Mouse (Mus musculus) mesoderm, embryonic 11.5 days (tissue): Measurements from ENCODE around the gene Dnaaf5.
A peak's percentile ranks its signal among the peaks of the same experiment; 100 is the strongest.

ENCODE experiments used
- DNase-seq: peaks from one replicate; pipeline ENCODE4 v3.0.0-alpha.2; 2012; ENCODE audit warnings: low read depth, low spot score

The Dnaaf5 gene

DNA sequence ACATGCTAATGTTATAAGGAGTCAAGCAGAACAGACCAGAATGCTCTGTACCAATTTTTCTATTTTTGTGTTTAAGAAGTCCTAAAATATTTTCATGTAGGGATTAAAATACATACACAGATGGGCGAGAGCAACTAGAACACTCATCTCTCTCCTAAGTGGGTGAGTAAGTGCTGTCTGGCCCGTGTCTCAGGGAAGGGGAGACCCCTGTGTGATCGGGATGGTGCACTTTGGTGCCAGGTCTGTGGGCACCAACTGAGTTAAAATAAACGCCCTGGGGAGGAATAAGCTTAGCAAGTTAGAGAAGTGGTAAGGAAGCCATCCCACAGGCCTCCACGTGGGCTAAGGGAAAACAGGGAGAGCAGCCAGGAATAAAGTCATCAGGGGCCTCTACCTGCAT is 40.9 kb downstream of the Dnaaf5 start:
- no peak for DNase-seq

DNA sequence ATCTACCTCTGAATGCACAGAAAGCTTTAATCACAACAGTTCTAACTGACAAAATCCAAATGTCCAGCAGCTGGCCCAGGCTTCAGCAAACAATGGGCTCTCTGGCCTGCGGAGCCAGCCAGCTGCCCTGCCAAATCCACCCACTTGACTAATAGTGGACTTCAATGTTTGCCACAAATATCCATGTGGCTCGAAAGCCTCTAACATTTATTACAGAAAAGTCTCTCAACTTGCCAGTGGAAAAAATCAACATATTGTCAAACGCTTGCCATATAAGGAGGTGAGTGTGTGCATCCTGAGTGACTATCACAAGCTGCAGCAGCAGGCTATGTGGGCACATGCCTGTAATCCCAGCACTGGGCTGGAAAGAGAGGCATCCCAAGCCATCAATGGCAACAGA is 48.8 kb downstream of the Dnaaf5 start:
- no peak for DNase-seq

DNA sequence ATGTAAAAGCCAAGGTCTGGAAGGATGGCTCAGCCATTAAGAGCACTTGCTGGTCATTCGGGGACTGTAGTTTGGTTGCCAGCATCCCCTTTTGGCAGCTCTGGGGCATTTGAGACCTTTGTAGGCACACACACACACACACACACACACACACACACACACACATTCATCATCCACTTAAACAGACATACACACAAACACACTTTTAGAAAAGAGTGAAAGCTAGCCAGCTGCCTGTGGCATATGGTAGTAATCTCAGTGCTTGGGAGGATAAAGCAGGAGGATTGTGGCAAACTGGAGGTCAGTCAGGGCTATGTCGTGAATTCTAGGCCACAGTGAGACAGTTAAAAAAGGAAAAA is 49.6 kb downstream of the Dnaaf5 start:
- DNase-seq: peak; percentile 32

DNA sequence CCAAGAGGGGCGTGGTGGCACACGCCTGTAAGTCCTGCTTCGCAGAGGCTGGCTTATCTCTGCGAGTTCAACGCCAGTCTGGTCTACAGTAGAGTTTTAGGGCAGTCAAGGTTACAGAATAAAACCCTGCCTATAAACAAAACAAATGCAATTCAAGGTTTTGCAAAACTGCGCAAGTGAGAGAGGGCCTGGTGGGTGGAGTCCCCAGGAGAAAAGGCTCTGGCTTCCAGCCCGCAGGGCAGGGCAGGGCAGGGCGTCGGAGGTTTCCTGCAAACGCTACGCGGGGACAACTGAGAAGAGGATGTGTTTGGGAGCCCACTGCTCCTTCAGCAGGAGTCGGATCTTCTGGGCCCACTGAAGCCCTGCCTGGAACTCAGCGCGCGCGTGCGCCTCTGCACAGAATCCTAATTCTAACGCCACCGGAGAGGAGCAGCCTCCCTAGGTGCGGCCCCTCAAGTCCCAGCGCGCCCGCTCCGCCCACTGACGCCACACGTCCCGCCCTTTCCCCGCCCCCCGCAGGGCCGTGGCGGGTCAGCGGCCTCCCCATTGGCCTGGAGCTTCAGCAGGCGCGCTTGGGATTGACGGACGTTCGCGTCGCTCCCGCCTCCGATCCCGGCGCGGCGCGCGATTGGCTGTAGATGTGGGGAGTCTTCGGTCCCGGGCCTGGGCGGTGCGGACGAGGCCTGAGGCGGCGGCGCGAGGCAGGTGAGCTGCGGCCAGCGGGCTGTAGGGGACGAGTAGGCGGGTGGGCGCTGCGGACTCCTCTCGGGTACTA is 50.2 kb downstream of the Dnaaf5 start, which contains the start of gene Sun1:
Gene Sun1, plus strand, starts transcription at position 643 of the 775 bp plus-strand sequence.
- peak; percentile 97 for DNase-seq

DNA sequence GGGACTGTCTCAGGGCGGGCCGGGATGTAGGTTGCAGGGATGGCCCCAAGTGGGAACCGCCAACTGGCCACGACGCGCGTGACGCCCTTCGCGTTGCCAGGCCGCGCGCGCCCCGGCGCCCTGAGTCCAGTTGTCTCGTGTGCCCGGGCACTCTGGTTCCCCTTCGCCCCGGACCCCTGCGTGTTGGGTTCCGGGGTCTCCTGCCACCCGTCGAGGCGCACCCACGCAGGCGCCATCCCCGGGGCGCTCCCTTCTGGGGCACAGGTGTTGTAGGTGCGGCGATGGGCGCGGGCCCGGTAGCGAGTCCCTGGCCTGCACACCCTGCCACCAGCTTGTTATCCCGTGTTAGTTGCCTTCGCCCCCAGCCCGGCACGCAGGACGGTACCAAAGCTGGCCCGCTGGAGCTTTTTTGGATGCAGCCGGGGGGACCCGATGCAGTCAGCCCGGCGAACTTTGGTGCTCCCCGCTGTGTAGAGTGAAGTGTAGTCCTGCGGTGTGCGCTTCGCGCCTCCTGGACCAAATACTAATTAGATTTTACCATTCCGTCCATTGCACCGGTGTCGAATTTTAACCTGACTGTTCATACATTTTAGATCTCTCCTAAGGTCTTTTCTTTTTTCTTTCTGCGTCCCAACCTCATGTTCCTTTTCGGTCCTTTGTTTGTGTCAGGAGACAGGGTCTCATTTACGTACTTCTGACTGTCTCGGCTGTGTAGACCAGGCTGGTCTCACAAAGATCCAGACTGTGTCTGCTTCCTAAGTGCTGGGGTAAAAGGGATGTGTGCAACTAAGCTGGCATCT is 50.9 kb downstream of the Dnaaf5 start:
- peak; percentile 21 for DNase-seq

DNA sequence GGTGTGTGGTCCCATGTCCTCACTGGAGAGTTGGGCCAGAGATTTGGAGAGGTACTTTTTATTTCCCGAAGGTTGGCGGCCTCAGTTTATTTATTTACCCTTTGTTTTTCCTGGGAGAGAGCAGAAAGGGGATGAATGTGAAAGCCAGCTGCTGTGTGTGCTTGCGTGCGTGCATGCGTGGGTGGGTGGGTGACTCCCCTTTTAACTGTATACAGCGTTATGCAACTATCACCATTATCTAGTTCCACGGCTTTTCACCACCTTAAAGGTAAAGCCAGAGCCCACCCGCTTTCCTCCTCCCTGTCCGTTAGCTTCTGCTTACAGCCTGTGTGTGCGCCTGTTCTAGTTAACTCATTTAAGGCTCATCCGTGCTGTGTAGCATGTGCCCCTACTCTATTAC is 52.1 kb downstream of the Dnaaf5 start:
- DNase-seq: no peak

DNA sequence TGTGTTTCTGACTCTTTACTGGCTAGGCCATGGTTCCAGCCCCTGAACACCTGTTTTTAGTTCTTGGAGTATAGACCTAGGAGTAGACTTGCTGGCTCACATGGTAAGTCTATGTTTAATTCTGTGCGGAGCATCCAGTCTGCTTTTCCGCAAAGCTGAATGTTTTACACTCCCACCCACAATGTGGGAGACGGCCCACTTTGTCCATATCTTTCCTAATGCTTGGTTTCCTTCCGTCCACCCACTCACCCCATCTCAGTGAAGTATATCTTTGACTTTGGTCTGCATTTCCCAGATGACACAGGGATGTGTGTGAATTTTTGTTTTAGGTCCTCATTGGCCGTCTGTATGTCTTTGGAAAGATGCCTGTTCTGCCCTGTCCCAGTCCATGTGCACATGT is 53.3 kb downstream of the Dnaaf5 start:
- no peak for DNase-seq

DNA sequence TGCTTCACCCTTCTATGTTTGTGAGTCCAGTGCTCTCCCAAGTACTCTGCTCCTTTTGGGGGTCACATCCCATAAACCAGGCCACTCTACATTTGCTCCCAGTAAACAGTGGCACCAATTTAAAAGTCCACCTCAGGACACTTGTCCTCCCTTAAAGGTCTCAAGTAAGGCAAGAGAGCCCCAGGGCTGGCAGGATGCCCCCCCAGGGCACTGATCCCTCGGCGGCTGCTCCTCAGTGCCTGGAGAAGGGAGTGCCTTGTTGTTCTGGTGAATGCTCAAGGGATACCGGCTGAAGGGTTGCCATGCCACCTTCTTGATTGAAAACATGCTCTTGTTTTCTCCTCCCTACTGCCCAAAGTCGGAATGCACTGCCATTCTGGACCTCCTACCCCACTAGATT is 56.1 kb downstream of the Dnaaf5 start:
- no peak for DNase-seq

DNA sequence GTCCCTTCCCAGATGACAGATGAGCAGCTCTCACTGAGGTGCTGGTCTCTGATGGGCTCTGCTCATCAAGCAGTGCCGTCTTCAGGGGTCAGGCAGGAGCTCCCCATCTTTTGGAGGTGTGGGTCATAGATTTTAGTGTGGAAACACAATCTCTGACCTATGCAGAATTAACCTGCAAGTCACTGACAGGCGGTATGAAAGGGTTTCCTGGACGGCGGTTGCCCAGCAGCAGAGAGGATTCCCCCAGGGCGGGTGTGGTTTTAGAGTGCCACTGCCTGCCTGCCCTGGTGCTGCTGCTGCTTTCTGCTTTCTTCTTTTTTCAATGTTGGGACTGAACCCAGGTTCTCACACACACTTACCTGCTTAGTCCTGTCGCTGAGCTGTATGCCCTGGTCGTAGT is 56.5 kb downstream of the Dnaaf5 start:
- no peak for DNase-seq

DNA sequence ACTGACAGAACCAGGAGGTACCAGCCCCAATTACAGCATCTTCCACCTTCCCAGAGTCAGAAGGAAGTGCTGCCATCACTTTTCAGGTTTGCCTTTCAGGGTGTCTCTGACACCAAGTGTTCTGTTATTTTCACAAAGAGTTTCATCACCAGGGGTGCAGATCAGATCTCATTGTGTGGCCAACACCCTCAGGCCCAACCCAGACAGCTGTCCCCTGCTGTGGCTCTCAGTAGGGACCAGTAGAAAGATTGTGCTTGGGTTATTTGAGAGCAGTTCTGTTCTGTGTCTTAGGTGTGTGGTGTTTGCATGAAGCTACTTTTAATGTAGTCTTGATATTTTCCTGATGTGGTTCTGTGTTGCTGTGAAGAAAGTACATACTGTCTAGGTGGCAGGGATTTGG is 58.2 kb downstream of the Dnaaf5 start:
- DNase-seq: no peak

DNA sequence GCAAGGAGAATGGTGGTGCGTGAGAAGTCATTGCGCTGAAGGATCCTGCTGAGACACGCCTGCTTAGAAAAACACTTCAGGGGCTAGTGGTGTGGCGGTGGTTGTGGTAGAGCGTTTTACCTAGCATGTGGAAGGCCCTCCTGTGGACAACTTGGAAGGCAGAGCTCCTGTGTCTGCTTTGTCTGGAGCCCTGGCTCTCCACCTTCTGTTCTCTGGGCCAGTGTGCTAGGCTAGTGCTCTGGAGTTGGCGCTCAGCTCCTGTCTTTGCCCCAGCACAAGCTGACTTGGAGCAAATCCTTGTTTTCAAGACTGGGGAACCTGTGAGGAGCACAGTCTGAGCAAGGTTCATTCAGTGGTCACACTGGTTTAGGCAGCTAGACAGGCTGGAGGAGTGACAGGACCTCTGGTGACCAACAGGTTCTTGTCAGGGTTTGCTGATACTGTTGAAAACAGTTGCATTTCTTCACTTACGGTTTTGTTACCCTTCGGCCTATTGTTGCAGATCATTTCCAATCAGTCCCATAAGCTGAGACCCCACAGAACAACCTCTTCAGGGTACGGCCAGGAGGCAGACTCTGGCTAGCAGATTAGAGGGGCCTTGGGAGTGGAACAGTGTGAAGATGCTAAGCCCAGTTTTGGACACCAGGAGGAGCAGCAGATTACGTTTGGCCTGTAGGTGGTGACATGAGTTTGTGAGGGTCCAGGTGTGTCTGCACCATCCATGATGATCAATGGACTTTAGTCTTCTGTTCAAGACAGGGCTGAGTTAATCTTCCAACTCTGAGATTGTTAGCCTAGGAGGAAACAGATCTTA is 59.1 kb downstream of the Dnaaf5 start:
- DNase-seq: no peak

DNA sequence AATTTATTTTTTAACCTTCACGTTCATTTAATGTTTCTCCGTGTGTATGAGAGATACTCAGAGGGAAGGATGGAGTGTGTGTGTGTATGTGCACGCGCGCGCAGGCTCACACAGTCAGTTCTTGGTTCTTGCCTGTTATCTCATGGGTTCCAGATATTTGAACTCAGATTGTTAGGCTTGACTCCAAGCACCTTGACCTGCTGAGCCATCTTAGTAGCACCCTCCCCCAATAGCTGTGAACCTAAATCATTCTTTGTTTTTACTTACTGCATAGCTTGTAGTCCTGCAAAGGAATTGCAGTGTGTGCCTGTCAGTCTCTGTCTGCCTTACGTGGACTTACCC is 59.6 kb downstream of the Dnaaf5 start:
- no peak for DNase-seq

DNA sequence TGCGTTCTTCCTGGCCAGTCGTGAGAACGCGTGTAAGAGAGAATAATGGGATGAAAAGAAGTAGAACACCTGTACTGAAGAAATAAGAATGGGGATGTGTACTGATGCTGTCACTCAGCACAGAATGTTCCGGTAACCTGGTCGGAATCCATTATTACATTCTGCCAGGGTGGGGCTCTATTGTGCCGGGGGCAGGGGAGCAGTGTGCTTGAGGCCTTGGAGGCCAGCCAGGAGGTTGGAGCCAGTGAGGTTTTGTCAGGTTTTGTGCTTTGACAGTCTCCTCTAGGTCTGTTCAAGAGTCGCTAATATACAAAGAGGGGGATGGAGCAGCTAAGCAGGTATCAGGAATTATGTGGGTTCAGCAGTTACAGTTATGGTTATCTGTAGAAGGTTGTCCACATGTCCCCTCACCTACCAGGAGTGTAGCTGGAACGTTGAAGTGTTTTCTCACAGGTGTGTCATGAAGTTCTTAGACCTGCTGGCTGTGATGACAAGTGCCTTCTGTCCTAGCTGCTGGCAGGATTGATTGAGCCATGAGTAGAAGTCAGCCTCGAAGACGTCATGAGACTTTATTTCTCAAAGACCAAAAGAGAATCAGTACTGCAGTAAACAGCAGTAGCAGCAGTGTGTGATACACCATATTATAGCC is 61.8 kb downstream of the Dnaaf5 start:
- no peak for DNase-seq

DNA sequence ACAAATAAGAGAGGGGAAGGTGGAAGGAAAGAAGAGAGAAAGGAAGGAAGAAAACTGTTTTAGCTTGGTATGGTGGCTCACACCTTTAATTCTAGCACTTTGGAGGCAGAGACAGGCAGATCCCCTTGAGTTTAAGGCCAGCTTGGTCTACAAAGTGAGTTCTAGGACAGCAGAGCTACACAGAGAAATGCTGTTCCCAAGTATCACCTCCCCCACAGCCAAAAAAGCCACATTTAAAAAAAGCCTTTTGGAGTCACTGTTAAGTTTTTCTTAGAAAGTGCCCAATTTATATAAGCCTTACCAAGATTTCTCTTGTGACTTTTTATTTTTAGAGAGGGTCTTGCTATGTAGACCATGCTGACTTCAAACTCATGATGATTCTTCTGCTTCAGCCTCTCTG is 64.3 kb downstream of the Dnaaf5 start:
- no peak for DNase-seq

DNA sequence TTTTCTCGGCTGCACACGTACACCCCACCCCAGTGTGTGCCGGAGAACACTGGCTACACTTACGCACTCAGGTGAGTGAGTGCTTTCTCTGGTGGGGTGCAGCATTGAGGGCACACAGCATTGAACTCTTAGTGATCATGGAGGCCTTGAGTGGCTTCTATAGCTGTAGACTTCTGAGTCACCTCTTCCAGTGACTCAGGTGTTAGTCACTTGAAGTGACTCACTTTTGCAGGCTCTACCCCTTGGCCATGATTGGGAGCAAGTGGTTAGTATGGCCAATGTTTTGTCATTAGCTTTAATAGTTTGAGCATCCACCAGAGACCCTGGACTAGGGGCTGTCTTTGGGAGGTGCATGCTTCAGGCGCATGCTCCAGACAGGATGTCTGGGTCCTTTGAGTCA is 65.2 kb downstream of the Dnaaf5 start:
- no peak for DNase-seq

DNA sequence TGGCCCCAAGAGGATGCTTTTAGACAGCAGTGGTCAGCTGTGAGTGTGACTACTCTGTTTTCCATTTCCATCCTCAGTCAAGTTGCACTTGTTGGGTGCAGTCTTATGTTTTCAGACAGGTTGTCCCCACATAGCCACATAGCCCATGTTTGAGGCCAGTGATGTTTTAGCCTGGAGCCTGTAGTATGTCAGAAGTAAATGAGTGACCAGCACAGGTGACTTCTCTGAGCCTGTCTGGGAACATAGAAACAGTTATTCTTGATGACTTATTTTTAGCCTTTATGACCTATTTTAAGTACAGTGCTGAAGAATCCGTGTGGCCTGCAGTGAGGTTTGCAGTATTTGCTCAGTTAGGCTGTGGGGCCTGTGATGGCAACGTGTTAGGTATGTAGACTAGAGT is 66.1 kb downstream of the Dnaaf5 start:
- no peak for DNase-seq

DNA sequence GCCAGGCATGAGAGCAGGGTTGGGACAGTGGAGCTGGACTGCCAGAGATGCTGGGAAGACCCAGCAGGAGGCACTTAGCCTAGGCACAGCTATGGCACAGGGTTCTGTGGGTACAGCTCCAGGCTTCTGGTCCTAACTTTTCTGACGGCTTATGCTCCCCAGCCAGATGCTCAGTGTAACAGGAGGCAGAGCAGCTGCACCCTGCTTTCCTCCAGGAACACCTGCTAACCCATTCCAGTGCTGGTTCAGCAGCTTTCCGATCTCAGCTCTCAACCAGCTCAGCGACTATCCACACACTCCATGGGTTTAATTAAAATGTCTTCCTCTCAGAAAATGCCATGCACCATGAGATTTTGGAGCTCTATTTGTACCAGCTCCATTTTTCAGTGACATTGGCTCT is 66.8 kb downstream of the Dnaaf5 start:
- no peak for DNase-seq

DNA sequence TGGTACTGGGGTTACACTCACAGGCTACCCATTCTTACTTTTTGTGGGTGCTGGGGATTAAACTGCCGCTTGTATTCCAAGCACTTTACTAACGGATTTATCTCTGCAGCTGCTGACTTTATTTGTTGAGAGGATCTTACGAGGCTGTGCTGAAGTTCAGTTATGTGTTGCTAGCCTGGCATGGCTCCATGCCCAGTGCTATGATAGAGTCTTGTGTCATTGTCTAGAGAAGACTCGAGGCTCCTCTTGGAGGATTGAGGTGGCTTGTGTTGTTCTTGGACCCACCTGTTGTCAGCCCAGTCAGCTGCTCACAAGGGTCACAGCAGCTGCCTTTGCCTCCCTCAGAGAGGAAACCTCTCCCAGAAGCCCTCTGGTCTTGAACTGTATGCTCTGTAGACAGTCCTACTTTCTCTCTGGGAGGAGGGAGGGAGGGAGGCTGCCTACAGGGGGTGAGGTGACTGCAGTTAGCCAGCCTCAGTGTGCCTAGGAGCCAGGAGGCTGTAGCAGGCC is 70.0 kb downstream of the Dnaaf5 start:
- no peak for DNase-seq

DNA sequence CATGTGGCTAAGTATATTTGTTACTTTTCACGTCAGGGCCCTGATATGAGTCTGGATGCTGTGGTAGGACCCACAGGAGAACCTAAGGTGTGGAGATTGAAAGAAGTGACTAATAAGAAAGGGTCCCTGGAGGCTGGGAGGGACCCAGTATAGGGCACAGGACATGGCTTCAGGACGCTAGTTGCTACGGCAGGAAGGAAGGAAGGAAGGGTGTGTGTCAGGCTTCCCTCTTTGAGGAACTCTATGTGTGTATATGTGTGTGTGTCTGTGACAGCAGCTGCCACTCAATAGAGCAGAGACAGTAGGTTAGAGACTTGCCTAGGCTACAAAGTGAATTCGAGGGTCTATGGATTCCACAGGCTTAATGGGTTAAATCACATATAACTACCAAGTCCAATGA is 70.6 kb downstream of the Dnaaf5 start:
- DNase-seq: no peak

DNA sequence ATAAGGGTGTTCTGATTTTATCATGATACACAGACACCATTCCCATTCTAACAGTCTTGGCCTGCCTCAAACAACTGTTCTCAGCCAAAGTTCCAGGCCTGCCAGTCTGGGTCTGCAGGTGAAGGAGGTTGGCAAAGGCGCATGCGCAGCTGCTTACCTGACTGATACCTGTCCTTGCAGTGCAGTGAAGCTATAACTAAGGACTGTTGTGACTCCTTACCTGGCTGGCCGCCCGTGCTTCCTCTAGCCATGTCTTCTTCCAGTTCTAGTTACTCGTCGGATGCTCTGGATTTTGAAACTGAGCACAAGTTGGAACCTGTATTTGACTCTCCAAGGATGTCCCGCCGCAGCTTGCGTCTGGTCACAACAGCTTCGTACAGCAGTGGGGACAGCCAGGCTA is 73.3 kb downstream of the Dnaaf5 start:
- no peak for DNase-seq

DNA sequence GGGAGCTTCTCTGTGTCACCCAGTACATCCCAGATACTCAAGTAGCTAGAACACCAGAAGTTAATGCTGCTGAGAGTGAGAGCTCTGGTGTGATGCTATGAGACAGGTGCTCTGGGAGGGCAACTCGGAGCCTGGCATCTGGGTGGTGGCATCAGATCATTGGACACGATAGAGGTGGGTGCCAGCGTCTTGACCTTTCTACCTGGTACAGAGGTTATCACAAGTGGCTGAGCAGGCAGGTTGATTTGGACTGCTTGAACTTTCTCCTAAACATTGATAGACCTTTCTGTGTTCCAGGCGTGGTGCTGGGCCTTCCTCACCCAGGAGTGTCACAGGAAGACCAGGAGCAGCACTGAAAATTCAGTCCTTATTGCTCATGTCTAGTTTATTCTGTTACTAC is 77.2 kb downstream of the Dnaaf5 start:
- no peak for DNase-seq

DNA sequence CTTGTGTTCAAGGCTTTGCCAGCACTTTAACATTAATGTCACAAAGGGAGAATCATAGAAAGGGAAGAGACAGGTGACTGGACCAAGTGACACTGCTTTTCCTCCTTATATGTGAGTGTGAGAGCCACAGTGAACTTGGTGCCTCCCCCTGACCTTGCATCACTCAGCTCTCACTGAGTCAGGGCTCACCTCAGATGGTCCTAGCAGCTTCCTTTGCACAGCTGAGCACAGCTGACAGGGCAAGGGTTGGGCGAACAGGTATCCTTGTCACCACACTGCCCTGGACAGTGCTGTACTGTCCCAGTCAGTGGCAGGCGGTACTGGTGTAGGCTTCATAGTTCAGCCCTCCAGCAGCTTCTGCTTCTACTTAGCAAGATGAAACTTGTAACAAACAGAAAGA is 77.6 kb downstream of the Dnaaf5 start:
- DNase-seq: no peak
